Mouse (Mus musculus): ENCODE results near the gene Slc10a7. TPM values are rescaled to one million over a fixed set of nuclear protein-coding genes. Genes with fewer than 3 reads are reported as not detected.

Gene Slc10a7
- total RNA-seq, 2 experiments from 2014 or later, result 14.4 to 15.9 TPM

Other genes with a start within 250 kb of the Slc10a7 start
- not detected for gene Pou4f2, start 72.7 kb upstream of the Slc10a7 start, total RNA-seq (2021)
- 10 to 100 TPM; 48.5 to 54.7 TPM for gene Rbmxl1, start 448 bp upstream of the Slc10a7 start, total RNA-seq (2021)

Measured in adrenal gland, adult 18-20 months (tissue).